Mouse (Mus musculus) NIH3T3 (cell line): Measurements from ENCODE around the gene Acnat1.
"Not testable (repeated sequence)": the region's sequence is repeated elsewhere in the genome, so short reads cannot be mapped to it uniquely, and the experiment has no call there.

ENCODE experiments used
- DNase-seq: peaks from one replicate; pipeline ENCODE4 v3.0.0-alpha.2; 2012; ENCODE audit warnings: low read depth

The Acnat1 gene

GRCm38 (mm10) chr4:49456171-49456570, 17.5 kb downstream of the Acnat1 start:
- DNase-seq, result no peak

- DNase-seq, result no peak
Measured at GRCm38 (mm10) chr4:49451848-49452551, 21.7 kb downstream of the Acnat1 start.

- DNase-seq, result not testable (repeated sequence)
Measured at GRCm38 (mm10) chr4:49451133-49451847, 22.4 kb downstream of the Acnat1 start.

- DNase-seq, result not testable (repeated sequence)
Measured at GRCm38 (mm10) chr4:49436968-49437367, 36.7 kb downstream of the Acnat1 start.

GRCm38 (mm10) chr4:49410151-49410550, 63.6 kb downstream of the Acnat1 start:
- not testable (repeated sequence) for DNase-seq

GRCm38 (mm10) chr4:49407957-49408356, 65.8 kb downstream of the Acnat1 start, which contains the start of gene Acnat2:
Gene Acnat2 (minus strand): TSS chr4:49408151.
- DNase-seq, result not testable (repeated sequence)
